Mouse (Mus musculus) kidney, adult 2 months (tissue): ENCODE results near the gene Cirbp.

Experiments
- CTCF ChIP-seq: fragments of 200-500 bp; conservative IDR thresholded peaks from 2 replicates; pipeline ENCODE4 v1.5.1; 2011; ENCODE audit warnings: low read depth, mild to moderate bottlenecking, control low read depth, low read length, moderate library complexity, mixed read lengths; ENCODE audit not compliant: insufficient read depth, insufficient read length
- POLR2A ChIP-seq: fragments of 200-500 bp; IDR thresholded peaks from one replicate; pipeline ENCODE4 v1.6.1; 2011; ENCODE audit warnings: low read depth, low read length, control low read depth

DNA sequence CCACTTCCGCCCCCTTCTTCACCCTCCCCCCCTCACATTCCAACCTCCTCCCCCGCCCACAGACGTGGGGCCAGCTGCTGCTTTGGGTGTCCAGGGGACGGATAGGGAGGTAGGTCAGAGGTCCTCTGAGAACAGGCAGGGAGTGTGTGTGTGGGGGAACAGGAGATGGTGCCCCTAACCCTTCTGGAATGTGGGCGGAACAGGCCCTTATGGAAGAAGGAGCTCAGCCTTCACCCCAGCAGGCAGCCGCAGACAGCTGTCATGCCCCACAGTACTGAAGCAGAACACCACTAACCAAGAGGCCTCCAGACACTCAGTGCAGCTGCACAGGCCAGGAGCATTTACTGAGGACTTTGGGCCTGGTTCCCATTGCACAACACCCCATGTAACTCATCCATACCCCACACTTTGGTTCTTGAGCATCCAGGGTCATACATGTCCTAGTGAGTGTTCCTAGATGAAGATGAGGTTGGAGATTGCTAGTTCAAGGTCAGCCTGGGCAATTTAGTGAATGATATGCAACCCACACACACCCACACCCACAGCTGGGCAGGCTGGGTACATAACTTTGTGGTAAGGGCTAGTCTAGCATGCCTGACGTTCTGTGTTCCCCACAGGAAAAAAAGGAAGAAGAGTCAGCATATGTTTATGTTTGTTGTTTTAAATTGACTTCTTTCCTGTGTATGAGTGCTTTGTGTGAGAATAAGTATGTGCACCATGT, 4.1 kb upstream of the Cirbp start:
- TF ChIP-seq CTCF (no peak), POLR2A (no peak)
